Mouse (Mus musculus): ENCODE data around the gene Zcchc2.

GRCm38 (mm10) chr1:105991931-105992837, 2.0 kb downstream of the Zcchc2 start:
- no peak for TF ChIP-seq EP300 (optimal IDR thresholded peaks at IDR 0.05)
- no peak for TF ChIP-seq CTCF (IDR thresholded peaks at IDR 0.05; ENCODE audit: low read depth)
